Mouse (Mus musculus): ENCODE data around the gene Gm42906.

DNA sequence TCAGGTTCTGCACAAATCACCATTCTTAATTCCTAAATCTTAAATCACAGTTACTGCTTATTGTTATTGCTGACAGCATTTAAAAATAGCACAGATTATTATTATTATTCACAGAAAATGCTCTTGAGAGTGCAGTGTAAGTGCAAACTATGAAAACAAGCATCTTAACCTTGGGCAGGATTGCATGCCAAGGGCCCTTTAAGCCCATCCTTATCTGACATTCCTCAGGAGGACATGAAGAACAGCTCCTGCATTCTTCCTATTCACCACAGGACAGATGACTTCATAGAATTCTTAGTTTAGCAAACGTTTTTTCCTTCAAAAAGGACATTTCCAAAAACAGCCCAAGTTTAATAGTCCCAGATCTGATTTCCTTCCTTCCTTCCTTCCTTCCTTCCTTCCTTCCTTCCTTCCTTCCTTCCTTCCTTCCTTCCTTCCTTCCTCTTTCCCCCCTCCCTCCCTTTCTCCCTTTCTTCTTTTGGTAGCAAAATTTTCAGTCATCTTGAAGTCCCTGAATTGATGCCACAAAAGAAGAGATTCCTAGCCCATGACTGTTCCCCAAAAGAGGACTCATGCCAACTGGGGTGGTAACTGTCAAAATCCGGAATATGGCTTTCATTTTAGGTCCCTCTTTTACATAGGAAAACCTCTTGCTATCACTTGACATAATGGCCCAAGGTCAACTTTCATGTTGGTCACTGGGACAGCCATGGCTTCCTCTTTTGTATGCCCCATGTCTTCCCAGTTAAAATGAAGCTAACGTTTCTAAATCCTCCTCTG lies 334.9 kb downstream of the Gm42906 start:
- TF ChIP-seq CTCF (IDR thresholded peaks at IDR 0.05; ENCODE audit: control insufficient read depth, insufficient read depth, insufficient read length) (no peak), MAX (IDR thresholded peaks at IDR 0.05) (no peak), MYOG (IDR thresholded peaks at IDR 0.05; ENCODE audit: control insufficient read depth, extremely low read depth, insufficient read length) (no peak), USF1 (IDR thresholded peaks at IDR 0.05; ENCODE audit: low read depth) (no peak), MYOD1 (IDR thresholded peaks at IDR 0.05; ENCODE audit: control insufficient read depth, insufficient read length, low read depth) (no peak), FOSL1 (IDR thresholded peaks at IDR 0.05; ENCODE audit: insufficient read depth, low read length, poor library complexity, severe bottlenecking) (no peak), CEBPB (IDR thresholded peaks at IDR 0.05; ENCODE audit: low read depth) (no peak)

Data from C2C12 (cell line).